Mouse (Mus musculus): Measurements from ENCODE around the gene Fhl3.

Gene Fhl3

GRCm38 (mm10) chr4:124700248-124700971 is at the start of gene Fhl3:
Gene Fhl3 (plus strand): TSS chr4:124700701.
- DNase-seq = no peak

GRCm38 (mm10) chr4:124652886-124653285 is 47.6 kb upstream of the Fhl3 start:
- no peak for DNase-seq

GRCm38 (mm10) chr4:124656518-124656853 is 44.0 kb upstream of the Fhl3 start, which contains the start of gene Pou3f1:
Gene Pou3f1 (plus strand): TSS chr4:124656807.
- no peak for DNase-seq

- DNase-seq = peak; percentile 90
These were observed 43.4 kb upstream of the Fhl3 start for GRCm38 (mm10) chr4:124656854-124657650.

- no peak for DNase-seq
These were observed 42.7 kb upstream of the Fhl3 start for GRCm38 (mm10) chr4:124657781-124658180.

GRCm38 (mm10) chr4:124658412-124658851 is 42.1 kb upstream of the Fhl3 start:
- no peak for DNase-seq

GRCm38 (mm10) chr4:124659251-124660217 is 41.0 kb upstream of the Fhl3 start:
- DNase-seq = no peak

- no peak for DNase-seq
These were observed 39.9 kb upstream of the Fhl3 start for GRCm38 (mm10) chr4:124660603-124661002.

- DNase-seq = no peak
These were observed 37.5 kb upstream of the Fhl3 start for GRCm38 (mm10) chr4:124663034-124663433.

- DNase-seq = no peak
These were observed 36.3 kb upstream of the Fhl3 start for GRCm38 (mm10) chr4:124664185-124664584.

- DNase-seq = no peak
These were observed 35.9 kb upstream of the Fhl3 start for GRCm38 (mm10) chr4:124664604-124665003.

- DNase-seq = no peak
These were observed 32.9 kb upstream of the Fhl3 start for GRCm38 (mm10) chr4:124667476-124668033.

- no peak for DNase-seq
These were observed 32.4 kb upstream of the Fhl3 start for GRCm38 (mm10) chr4:124668078-124668477.

- DNase-seq = no peak
These were observed 30.3 kb upstream of the Fhl3 start for GRCm38 (mm10) chr4:124670232-124670631.

- no peak for DNase-seq
These were observed 28.9 kb upstream of the Fhl3 start for GRCm38 (mm10) chr4:124671583-124671982.

- DNase-seq = peak; percentile 80
These were observed 27.9 kb upstream of the Fhl3 start for GRCm38 (mm10) chr4:124672347-124673320.

- DNase-seq = no peak
These were observed 26.0 kb upstream of the Fhl3 start for GRCm38 (mm10) chr4:124674334-124675032.

- peak; percentile 84 for DNase-seq
These were observed 25.5 kb upstream of the Fhl3 start for GRCm38 (mm10) chr4:124675037-124675436.

GRCm38 (mm10) chr4:124675958-124676357 is 24.5 kb upstream of the Fhl3 start:
- no peak for DNase-seq

- no peak for DNase-seq
These were observed 18.2 kb upstream of the Fhl3 start for GRCm38 (mm10) chr4:124682270-124682669.

GRCm38 (mm10) chr4:124683474-124683873 is 17.0 kb upstream of the Fhl3 start:
- DNase-seq = no peak
